Mouse (Mus musculus) left cerebral cortex, adult 9 months (tissue): ENCODE measurements at regions not wholly inside any gene's neighbourhood (a gene's known extent, or its start where the extent isn't known, plus 50 kb on each side); places are given as distances from the start of the nearest gene placed in this dataset.

Experiments
- DNase-seq, 2 experiments: peaks; one replicate each; pipeline ENCODE4 v3.0.0; 2022; ENCODE audit warnings: low spot score in 2 of 2

GRCm38 (mm10) chr6:52368734-52369412 lies 55.6 kb downstream of the Evx1 start:
- no peak for DNase-seq

DNA sequence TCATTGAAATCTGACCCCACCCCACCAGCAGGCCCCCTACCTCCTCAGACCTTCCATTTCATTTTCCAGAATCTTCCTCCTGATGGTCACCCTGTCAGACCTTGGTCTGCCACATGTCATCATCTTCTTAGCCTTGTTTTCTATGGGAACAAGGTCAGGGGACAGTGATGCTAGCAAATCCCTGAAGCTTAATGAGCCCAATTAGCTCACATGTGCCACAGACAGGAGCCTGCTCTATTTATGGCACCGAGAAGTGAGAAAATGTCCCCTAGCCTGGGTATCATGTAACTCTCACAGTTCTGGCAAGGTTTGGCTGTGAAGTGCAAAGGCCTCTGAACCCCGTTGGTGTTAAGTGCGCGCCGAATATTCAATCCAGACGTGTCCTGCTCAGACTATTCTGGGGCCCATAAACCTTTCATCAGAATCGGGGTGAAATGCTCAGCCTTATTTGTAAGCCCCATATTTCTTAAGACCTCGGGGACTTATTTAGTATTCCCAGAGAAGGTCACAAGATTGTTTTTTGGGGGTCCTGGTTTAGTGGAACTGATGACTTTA lies 57.6 kb downstream of the Evx1 start:
- DNase-seq, result no peak

DNA sequence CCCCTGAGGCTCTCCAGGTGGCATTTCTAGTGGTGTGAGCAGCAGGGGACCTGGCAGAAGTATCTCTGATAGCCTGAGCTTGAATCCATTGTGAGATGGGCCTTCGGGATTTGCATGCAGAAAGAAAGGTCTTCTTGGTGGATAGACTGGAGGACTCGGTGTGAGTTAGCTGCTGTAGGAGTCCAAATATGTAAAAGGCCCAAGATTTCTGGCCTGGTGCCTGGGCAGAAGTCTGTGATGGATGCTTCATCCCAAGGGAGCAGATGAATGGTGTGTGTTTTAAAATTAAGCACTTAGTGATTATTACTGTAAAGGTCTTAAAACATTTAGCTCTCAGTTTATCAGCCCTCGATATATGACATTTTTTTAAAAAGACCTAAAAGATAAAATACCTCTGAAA lies 65.8 kb downstream of the Evx1 start:
- no peak for DNase-seq

- no peak for DNase-seq
Measured at GRCm38 (mm10) chr6:52379588-52379987, 66.3 kb downstream of the Evx1 start.

- no peak for DNase-seq
Measured at GRCm38 (mm10) chr6:52385044-52385443, 71.7 kb downstream of the Evx1 start.

DNA sequence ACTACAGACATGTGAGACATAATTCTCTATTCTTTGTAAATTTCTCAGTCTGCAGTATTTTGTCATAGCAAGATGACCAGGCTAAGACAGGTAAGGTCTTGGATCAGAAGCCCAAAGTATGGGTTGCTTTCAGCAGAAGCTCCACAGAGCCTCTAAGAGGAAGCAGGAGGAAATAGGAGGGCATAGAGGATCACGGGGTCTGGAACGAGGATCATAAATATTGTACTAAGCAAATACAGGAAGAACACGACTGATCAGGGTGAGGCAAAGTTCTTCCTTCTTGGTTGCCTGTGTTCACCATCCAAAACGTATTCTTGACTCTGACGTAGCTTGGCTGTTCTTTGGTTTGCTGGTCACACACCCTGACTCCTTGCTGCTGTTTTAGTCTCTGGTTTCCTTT lies 88.1 kb downstream of the Evx1 start:
- DNase-seq, result no peak

GRCm38 (mm10) chr6:52409991-52410390 lies 96.7 kb downstream of the Evx1 start:
- DNase-seq, result no peak

DNA sequence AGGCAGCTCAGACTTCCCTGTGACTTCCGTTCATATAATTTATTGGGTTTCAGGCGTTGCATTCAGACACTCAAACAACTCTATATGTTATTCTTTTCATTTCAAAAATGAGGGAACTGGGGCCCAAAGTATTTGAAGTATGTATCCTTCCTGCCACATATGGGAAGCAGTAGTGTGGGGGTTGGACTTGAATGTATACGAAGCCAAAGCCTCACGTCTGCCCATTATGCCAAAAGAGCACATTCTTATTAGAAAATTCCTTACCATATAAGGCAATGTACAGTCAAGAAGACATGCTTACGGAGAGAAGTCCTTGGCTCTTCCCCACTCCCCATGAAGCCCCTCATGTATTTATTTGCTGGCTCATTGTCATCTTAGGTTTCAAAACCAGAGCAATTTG lies 97.4 kb downstream of the Evx1 start:
- DNase-seq, result no peak

DNA sequence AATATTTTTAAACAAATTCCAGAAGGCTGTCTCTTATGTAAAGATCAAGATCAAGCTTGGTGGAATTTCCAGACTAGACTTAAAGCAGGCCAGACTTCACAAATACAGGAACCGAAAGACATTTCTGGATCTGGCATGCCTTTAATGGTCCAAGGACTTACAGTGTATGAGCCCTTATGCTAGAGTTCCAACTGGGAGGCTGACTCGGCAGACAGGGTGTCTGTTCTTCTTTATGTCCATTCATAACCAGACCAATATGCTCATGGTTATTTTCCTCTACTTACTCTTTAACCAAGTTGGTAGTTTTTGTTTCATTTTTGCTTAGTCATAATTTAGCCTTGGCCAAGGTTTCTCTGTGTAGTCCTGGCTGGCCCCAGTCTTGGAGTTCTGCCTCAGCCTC lies 98.0 kb downstream of the Evx1 start:
- DNase-seq, result no peak

DNA sequence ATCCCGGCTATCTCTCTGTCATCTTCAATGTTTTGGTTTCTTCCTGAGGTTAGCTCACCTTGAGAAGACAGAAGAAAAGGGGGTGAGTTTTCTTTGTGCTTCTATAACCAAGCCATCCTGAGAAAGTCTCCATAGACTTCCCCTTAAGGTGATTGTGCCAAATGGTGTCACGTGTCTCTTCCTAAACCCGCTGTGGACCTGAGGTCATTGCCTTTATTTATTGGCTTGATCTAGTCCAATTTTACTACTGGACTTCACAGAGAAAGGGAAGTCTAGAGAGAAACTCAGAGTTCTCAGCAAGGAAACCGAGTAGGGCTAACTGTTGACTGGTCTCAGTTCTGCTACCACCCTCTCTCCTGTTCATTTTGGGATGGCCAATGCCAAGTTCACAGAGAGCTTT lies 100.3 kb downstream of the Evx1 start:
- no peak for DNase-seq

DNA sequence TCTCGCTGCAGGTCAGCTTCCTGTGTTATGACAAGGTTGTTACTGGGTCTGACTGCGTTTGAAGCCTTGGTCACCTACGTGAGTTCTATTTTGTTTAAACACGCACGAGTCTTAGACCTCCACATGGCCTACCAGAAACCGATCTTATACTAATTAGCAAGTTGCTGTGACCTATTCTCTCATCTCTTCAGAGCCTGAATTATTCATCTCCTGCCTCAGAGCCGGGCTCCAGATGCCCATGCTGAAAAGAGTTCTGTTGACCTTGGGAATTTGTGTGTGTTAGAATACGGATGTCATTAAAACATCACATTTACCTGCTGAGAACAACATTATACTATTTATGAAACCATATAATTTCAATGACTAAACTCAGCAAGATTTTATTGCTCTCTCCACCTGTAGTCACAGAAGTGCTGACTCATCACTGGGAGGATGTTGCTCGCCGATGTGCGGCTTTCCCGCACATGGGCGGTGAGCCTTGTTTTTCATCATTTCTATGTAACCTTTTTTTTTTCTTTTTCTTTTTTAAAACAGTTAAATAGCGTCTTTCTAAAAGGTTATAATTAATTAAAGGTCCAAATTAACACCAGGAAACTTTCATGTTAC lies 102.1 kb downstream of the Evx1 start:
- no peak for DNase-seq

DNA sequence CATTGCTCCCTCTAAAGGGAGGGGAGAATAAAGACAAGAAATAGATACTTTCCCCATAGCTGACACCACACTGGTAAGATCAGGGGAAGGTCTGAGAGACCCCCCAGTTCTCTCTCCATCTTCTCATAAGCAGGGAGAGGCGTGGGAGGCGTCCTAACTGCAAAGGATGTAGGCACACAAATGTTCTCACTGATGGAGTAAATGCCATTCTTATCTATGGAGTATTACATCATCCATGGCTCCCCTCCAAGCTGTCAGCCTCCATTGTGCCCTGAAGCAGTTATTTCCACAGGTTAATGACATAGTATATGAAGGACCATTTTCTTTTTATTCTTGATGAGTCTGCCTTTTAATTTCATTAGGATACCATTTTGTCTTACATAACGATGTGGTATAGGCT lies 103.2 kb downstream of the Evx1 start:
- DNase-seq, result no peak

DNA sequence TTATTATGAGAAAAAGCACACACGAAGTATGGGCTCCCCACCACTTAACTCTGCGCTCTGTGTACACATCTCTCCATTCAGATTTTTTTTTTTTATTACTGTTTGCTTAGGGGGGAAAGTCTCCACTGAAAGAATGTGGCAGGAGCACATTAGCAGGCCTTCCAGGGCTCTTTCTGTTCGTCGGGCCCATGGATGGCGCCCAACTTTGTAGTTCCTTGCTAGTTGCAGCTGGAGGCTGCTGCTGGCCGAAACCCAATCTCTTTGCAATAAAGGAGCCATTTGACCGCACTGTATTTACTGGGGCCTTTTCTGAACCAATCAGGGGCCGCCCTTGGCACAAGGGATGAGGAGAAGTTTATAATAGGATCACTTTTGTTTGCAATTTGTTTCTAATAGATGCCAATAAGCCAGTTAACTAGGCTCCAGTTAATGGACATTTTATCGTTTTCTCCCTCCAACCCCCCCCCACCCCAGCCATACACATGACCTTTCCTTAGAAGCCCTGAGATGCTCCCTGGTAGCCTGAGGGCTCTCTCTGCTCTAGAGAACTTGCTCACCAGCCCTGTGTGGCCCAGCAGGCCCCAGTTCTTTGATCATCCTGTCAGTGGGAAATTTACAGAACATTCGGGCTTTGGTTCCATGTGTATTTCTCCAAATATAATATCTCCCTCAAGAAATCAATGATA lies 104.3 kb downstream of the Evx1 start:
- DNase-seq, result no peak

GRCm38 (mm10) chr6:52418451-52419170 lies 105.3 kb downstream of the Evx1 start:
- no peak for DNase-seq

DNA sequence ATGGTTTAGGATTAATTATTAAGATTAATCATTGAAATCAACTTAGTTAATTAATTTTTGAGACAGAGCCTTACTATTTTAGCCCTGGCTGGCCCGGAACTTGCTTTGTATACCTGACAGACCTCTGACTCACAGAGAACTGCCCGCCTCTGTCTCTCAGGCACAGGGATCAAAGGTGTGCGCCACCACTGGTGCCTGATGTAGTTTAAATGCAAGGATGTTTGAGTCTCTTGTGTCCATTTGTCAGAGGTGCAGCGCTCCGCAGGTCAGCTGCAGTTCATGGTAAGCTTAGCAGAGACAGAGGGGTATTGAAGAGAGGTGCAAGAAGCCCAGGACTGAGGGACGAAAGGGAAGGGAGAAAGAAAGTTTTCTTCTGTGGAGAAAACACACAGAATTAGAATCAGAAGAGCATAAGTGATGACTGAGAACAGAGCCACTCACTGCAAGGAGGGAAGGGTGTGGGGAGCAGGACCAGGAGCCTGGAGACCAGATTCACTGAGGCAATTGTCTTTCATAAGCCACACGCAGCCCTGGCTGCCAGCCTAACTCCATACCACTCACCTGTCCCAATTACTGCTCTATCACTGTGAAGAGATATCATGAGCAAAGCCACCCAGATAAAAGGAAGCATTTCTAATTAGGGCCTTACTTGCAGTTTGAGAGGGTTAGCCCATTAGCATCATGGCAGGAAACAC lies 107.1 kb downstream of the Evx1 start:
- no peak for DNase-seq

GRCm38 (mm10) chr6:52421771-52422170 lies 108.5 kb downstream of the Evx1 start:
- no peak for DNase-seq

DNA sequence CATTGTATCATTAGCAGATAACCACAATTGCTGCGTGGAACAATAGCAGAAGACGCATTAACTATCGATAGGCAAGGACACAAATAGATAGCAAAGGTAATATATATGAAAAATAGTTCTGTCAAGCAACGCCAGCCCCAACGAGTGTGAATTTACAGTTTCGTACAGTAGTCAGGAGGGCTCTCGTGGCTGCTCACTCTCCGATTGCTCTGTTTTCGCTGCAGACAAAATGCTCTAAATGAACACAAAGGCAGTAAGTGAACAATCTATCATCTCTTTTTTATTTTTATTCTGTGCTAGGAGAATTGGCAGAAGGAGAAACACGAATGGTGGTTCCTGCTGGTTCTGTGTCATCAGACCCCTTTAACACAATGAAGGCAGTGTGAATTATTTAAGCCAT lies 109.4 kb downstream of the Evx1 start:
- DNase-seq, result no peak

DNA sequence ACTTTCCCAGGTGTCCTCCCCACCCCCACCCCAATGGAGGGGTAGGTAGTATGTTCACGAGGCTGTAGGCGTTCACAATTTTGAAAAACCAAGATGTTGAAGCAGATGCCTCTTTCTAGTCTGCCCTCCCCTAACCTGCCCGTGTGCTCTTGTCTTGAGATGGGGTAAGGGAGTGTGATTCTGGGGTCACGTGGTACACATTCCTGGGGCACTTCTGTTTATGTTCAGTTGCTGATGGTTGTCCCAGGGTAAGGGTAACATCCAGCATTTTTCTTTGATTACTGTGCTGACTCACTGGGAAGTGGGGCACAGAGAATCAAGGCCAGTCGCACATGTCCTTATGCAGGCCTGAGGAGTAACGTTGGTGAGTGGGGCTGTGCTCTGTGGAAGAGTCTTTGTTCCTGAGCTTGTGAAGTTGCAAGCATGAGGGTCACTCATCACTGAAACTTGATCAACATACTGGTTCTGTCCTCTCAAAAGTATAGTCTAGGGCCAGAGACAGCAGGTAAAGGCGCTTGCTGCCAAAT lies 110.3 kb downstream of the Evx1 start:
- no peak for DNase-seq

GRCm38 (mm10) chr6:52424440-52424839 lies 111.1 kb downstream of the Evx1 start:
- no peak for DNase-seq

DNA sequence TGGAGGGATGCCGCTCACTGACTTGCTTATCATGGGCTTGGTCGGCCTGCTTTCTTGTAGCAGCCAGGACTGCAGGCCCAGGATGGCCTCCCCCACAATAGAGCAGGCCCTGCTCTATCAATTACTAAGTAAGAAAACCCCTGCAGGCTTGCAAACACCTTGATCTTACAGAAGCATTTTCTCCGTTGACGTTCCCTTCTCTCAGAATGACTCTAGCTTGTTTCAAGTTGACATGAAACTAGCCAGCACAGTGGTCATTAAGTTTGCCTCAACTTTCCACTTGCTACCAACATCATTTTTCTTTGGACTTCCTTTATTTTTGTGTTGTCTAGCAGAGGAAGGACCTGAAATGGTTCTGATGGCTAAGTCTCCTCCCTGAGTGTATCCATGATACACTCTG lies 111.8 kb downstream of the Evx1 start:
- no peak for DNase-seq

GRCm38 (mm10) chr6:52428489-52429203 lies 115.3 kb downstream of the Evx1 start:
- no peak for DNase-seq
